Mouse (Mus musculus) neural tube, embryonic 15.5 days (tissue): ENCODE data around the gene Hexim2. TPM values are rescaled to one million over a fixed set of nuclear protein-coding genes. Genes with fewer than 3 reads are reported as not detected.

ENCODE experiments used
- ATAC-seq: fragments of 200-750 bp; cut with Nextera tagmentation; 2 replicates; pipeline ENCODE4 v1.8.0; 2017; ENCODE audit warnings: mild to moderate bottlenecking, moderate TSS enrichment, moderate library complexity; ENCODE audit not compliant: low FRiP score
- H3K27ac ChIP-seq: fragments of 300-500 bp; sonication (generic); replicated peaks from 2 replicates; pipeline ENCODE4 v1.5.1; 2015; ENCODE audit warnings: mild to moderate bottlenecking, inconsistent platforms
- H3K27me3 ChIP-seq: fragments of 300-500 bp; sonication (generic); replicated peaks from 2 replicates; pipeline ENCODE4 v1.6.1; 2015; ENCODE audit warnings: inconsistent platforms
- H3K36me3 ChIP-seq: fragments of 300-500 bp; sonication (generic); 2 replicates; pipeline ENCODE4 v1.6.1; 2015; ENCODE audit warnings: inconsistent platforms
- H3K4me1 ChIP-seq: fragments of 300-500 bp; sonication (generic); 2 replicates; pipeline ENCODE4 v1.6.1; 2015; ENCODE audit warnings: inconsistent platforms
- H3K4me2 ChIP-seq: fragments of 300-500 bp; sonication (generic); 2 replicates; pipeline ENCODE4 v1.6.1; 2015; ENCODE audit warnings: inconsistent platforms, mild to moderate bottlenecking, moderate library complexity
- H3K4me3 ChIP-seq: fragments of 300-500 bp; sonication (generic); replicated peaks from 2 replicates; pipeline ENCODE4 v1.5.1; 2015; ENCODE audit warnings: mild to moderate bottlenecking, inconsistent platforms
- H3K9ac ChIP-seq: fragments of 300-500 bp; sonication (generic); replicated peaks from 2 replicates; pipeline ENCODE4 v1.6.1; 2015; ENCODE audit warnings: mild to moderate bottlenecking, inconsistent platforms
- H3K9me3 ChIP-seq: fragments of 300-500 bp; sonication (generic); replicated peaks from 2 replicates; pipeline ENCODE4 v1.6.1; 2016; ENCODE audit warnings: inconsistent platforms
- WGBS: fragments of 180-500 bp; shearing (Covaris S2); methylation state at CpG from one replicate; pipeline ENCODE4 v1.1.7; 2015; ENCODE audit warnings: mixed read lengths; 5-methylcytosine and 5-hydroxymethylcytosine counted together
- polyA plus RNA-seq: library from polyadenylated mRNA; unstranded; fragments of >200 nt; fragmentation: Nextera tagmentation; extraction: Ambion mirVana; gene quantifications from 2 replicates; pipeline ENCODE4 v1.2.1, GENCODE M21; 2015

Gene Hexim2
- polyA plus RNA-seq, 1 experiment from 2014 or later = 28.4 TPM

DNA sequence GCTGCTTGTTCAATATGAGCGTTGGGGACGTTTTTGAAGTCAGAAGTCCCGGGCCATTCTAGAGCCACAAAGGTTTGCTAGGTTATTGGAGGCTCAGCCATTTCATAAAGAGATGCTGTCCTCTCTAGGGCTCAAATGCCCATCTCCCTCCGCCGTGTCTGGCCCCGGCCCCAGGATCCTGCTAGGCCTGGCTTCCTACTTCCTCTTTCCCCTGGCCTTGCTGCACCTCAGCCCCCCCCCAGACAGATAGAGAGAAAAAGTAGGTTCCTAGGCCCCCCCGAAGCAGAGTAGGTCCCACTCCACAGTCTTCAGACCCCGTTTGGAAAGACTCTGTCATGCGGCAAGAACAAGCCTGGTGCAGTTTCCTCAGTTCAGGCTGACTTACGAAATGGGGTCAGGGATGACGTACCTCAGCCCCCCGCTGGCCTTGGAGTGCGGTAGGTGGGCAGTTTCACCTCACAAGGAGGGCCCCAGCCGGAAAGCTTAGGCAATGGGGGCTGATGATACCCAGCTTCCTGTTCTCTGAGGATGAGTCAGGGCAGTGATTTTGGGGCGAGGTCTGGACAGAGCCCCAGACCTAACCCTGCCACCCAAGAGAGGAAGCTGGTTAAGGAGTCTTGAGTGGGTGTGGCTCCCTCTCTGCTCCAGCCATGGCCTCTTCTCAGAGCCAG lies 45.7 kb downstream of the Hexim2 start:
- H3K36me3 ChIP-seq = no peaks in the 10 kb centered on the region; the same call in 1 of the 2 replicates
- no peak overlapping the region for H3K27ac ChIP-seq
- 86% methylated on average over 15 of the region's 15 CpGs for WGBS

DNA sequence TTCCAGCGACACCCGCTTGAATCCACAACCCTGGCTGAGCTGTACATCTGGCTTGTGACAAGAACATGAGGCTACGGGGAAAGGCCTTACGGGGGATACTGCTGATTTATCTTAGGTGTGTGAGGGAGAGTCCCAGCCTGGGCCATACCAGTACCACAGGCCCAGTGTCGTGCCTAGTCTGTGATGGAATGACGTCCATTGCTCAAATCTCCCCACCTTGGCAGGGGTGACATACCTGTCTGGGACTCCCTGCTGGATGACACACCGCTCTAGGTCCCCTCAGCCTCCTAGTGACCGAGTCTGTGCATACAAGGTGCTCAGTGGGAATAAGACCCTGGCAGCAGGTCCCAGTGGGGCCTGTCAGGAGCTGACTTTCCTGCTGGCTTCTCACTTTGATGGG lies 46.5 kb downstream of the Hexim2 start:
- Histone ChIP-seq H3K27ac (no peak overlapping the region), H3K4me1 (peaks cover 10% of the 10 kb centered on the region), H3K27me3 (no peaks in the 10 kb centered on the region; the same call in 1 of the 2 replicates), H3K9ac (no peak overlapping the region), H3K36me3 (no peaks in the 10 kb centered on the region; the same call in 1 of the 2 replicates), H3K4me2 (no peak overlapping the region), H3K9me3 (no peaks in the 10 kb centered on the region), H3K4me3 (no peak overlapping the region)
- ATAC-seq = no peak
- WGBS = 91% methylated on average over 8 of the region's 8 CpGs

More for the DNA sequence above, 45.7 kb downstream of the Hexim2 start:
- Histone ChIP-seq H3K4me2 (no peak overlapping the region), H3K9ac (no peak overlapping the region), H3K4me3 (no peak overlapping the region), H3K27me3 (peaks cover 6% of the 10 kb centered on the region), H3K4me1 (peaks cover 18% of the 10 kb centered on the region), H3K9me3 (no peaks in the 10 kb centered on the region)
- no peak for ATAC-seq

DNA sequence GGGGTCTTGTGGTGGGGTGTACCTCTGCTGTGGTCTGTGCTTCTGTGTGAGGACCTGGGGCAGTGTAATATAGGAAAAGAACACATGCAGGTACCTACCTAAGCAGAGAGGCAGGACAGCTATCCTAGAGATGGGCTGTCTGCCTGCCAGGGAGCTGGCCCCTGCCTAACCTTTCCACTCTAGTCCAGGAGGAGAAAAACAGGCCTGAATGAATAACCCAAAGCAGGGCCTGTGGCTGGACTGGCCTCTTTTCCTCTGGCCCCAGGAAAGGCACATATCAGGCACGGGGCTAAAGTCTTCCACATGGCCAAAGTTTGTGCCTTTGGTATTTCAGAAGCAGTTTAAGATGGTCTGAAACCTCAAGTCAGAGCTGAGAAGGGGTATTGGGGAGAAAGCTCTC lies 48.2 kb downstream of the Hexim2 start:
- 84% methylated on average over 1 of the region's 1 CpGs for WGBS
- Histone ChIP-seq H3K4me2 (no peak overlapping the region), H3K27me3 (no peaks in the 10 kb centered on the region; the same call in 1 of the 2 replicates), H3K36me3 (no peaks in the 10 kb centered on the region; the same call in 1 of the 2 replicates), H3K9me3 (no peaks in the 10 kb centered on the region), H3K27ac (no peak overlapping the region), H3K4me1 (no peaks in the 10 kb centered on the region), H3K9ac (no peak overlapping the region), H3K4me3 (no peak overlapping the region)
- no peak for ATAC-seq

DNA sequence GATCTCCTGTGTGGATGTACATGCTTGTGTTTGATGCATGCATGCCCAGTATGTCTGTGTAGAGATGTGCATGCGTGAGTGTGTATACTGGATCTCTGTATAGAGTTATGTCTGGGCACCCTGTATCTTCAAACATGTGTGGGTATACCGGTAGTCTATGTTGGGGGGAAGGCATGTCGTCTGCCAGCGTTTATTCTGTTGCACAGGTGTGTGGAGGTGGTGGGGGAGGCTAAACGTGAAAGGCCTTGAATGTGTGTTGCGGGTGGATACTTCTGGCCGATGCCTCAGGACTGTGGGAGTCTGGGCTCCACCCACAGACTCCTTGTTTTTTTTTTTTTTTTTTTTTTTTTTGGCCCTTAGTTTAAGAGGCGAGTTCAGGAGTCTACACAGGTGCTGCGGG lies 49.1 kb downstream of the Hexim2 start:
- no peaks in the 10 kb centered on the region for H3K9me3 ChIP-seq
- H3K36me3 ChIP-seq = peaks cover 5% of the 10 kb centered on the region; the same call in 1 of the 2 replicates
- peaks cover 3% of the 10 kb centered on the region; the same call in 1 of the 2 replicates for H3K27me3 ChIP-seq
- no peak for ATAC-seq
- no peak overlapping the region for H3K27ac ChIP-seq
- 82% methylated on average over 9 of the region's 9 CpGs for WGBS
- H3K4me2 ChIP-seq = no peak overlapping the region
- H3K4me3 ChIP-seq = no peak overlapping the region
- H3K4me1 ChIP-seq = no peaks in the 10 kb centered on the region
- no peak overlapping the region for H3K9ac ChIP-seq

GRCm38 (mm10) chr11:103181911-103182310 lies 49.7 kb downstream of the Hexim2 start:
- Histone ChIP-seq H3K4me3 (no peak overlapping the region), H3K4me2 (no peak overlapping the region), H3K4me1 (no peaks in the 10 kb centered on the region), H3K27ac (no peak overlapping the region), H3K9ac (no peak overlapping the region), H3K27me3 (peaks cover 3% of the 10 kb centered on the region; the same call in 1 of the 2 replicates), H3K9me3 (no peaks in the 10 kb centered on the region), H3K36me3 (peaks cover 7% of the 10 kb centered on the region; the same call in 1 of the 2 replicates)
- 83% methylated on average over 3 of the region's 3 CpGs for WGBS
- no peak for ATAC-seq

- Histone ChIP-seq H3K4me2 (no peak overlapping the region), H3K4me1 (no peaks in the 10 kb centered on the region), H3K27me3 (peaks cover 13% of the 10 kb centered on the region), H3K4me3 (no peak overlapping the region), H3K27ac (no peak overlapping the region), H3K36me3 (peaks cover 14% of the 10 kb centered on the region), H3K9me3 (no peaks in the 10 kb centered on the region), H3K9ac (no peak overlapping the region)
- 39% methylated on average over 2 of the region's 2 CpGs for WGBS
- no peak for ATAC-seq
Measured at GRCm38 (mm10) chr11:103184891-103185290, 52.7 kb downstream of the Hexim2 start.

Other genes with a start within 250 kb of the Hexim2 start
- gene Fam187a, start 247.3 kb upstream of the Hexim2 start, polyA plus RNA-seq = not detected in 2 replicates
- 2.4 and 4.2 TPM in 2 replicates for gene Gfap, start 231.5 kb upstream of the Hexim2 start, polyA plus RNA-seq
- 1.9 and 3.9 TPM in 2 replicates for gene Kif18b, start 207.3 kb upstream of the Hexim2 start, polyA plus RNA-seq
- gene C1ql1, start 185.7 kb upstream of the Hexim2 start, polyA plus RNA-seq = 4.4 TPM in 2 replicates
- 33.8 and 39.3 TPM in 2 replicates for gene Nmt1, start 104.2 kb upstream of the Hexim2 start, polyA plus RNA-seq
- gene Dcakd, start 104.1 kb upstream of the Hexim2 start, polyA plus RNA-seq = 149 and 153 TPM in 2 replicates
- 3.2 and 3.4 TPM in 2 replicates for gene Plcd3, start 30.8 kb upstream of the Hexim2 start, polyA plus RNA-seq
- 9.3 and 10.4 TPM in 2 replicates for gene Acbd4, start 30.7 kb upstream of the Hexim2 start, polyA plus RNA-seq
- 4.3 and 4.5 TPM in 2 replicates for gene Hexim1, start 16.2 kb upstream of the Hexim2 start, polyA plus RNA-seq
- 8.6 and 10.8 TPM in 2 replicates for gene Fmnl1, start 38.7 kb downstream of the Hexim2 start, polyA plus RNA-seq
- gene 1700023F06Rik, start 76.1 kb downstream of the Hexim2 start, polyA plus RNA-seq = 2.1 and 2.3 TPM in 2 replicates
- gene Spata32, start 86.0 kb downstream of the Hexim2 start, polyA plus RNA-seq = 1.00 and 1.3 TPM in 2 replicates
- gene Map3k14, start 135.0 kb downstream of the Hexim2 start, polyA plus RNA-seq = 3.8 and 5.7 TPM in 2 replicates
- 6.3 and 8.3 TPM in 2 replicates for gene Arhgap27, start 231.3 kb downstream of the Hexim2 start, polyA plus RNA-seq